Mouse (Mus musculus) myocyte (in vitro differentiated cells): ENCODE results near the gene Zfp410.

ENCODE experiments used
- CEBPB ChIP-seq: IDR thresholded peaks from 2 replicates; pipeline ENCODE4 v1.6.1; 2011; ENCODE audit warnings: mild to moderate bottlenecking, moderate library complexity; ENCODE audit not compliant: poor library complexity, insufficient read depth, severe bottlenecking
- E2F4 ChIP-seq: IDR thresholded peaks from one replicate; pipeline ENCODE4 v1.6.1; 2011; ENCODE audit warnings: mild to moderate bottlenecking, control low read depth, moderate library complexity; ENCODE audit not compliant: insufficient read depth
- MAX ChIP-seq: IDR thresholded peaks from one replicate; pipeline ENCODE4 v1.6.1; 2011; ENCODE audit warnings: low read depth, mild to moderate bottlenecking, control low read depth
- MYOD1 ChIP-seq, 3 experiments: IDR thresholded peaks; one replicate each; pipeline ENCODE4 v1.6.1; 2011; ENCODE audit warnings: control low read depth in 2 of 3, low read depth in 2 of 3, mild to moderate bottlenecking in 2 of 3, moderate library complexity in 1 of 3; ENCODE audit not compliant: insufficient read length in 2 of 3, control insufficient read depth in 1 of 3
- MYOG ChIP-seq, 3 experiments: IDR thresholded peaks; one replicate each; pipeline ENCODE4 v1.6.1; 2011; ENCODE audit warnings: control low read depth in 2 of 3, low read depth in 2 of 3, mild to moderate bottlenecking in 2 of 3; ENCODE audit not compliant: insufficient read length in 2 of 3, control insufficient read depth in 1 of 3, insufficient read depth in 1 of 3
- POLR2A ChIP-seq: IDR thresholded peaks from one replicate; pipeline ENCODE4 v1.6.1; 2011; ENCODE audit warnings: low read depth, mild to moderate bottlenecking, control low read depth, moderate library complexity; ENCODE audit not compliant: insufficient read length
- POLR2AphosphoS2 ChIP-seq: IDR thresholded peaks from one replicate; pipeline ENCODE4 v1.6.1; 2011; ENCODE audit warnings: low read depth, control low read depth; ENCODE audit not compliant: insufficient read length
- REST ChIP-seq: IDR thresholded peaks from one replicate; pipeline ENCODE4 v1.6.1; 2011; ENCODE audit warnings: mild to moderate bottlenecking, control low read depth, moderate library complexity; ENCODE audit not compliant: insufficient read depth, insufficient read length
- TCF12 ChIP-seq: IDR thresholded peaks from one replicate; pipeline ENCODE4 v1.6.1; 2011; ENCODE audit warnings: mild to moderate bottlenecking, control low read depth; ENCODE audit not compliant: poor library complexity, insufficient read depth, severe bottlenecking
- TCF3 ChIP-seq: IDR thresholded peaks from one replicate; pipeline ENCODE4 v1.6.1; 2011; ENCODE audit warnings: low read depth, control low read depth; ENCODE audit not compliant: insufficient read length
- USF1 ChIP-seq: IDR thresholded peaks from one replicate; pipeline ENCODE4 v1.6.1; 2011; ENCODE audit warnings: low read depth, mild to moderate bottlenecking, control low read depth, moderate library complexity

GRCm38 (mm10) chr12:84311306-84311705, 5.3 kb upstream of the Zfp410 start:
- TF ChIP-seq MAX (no peak), MYOG (IDR thresholded peaks at IDR 0.05; ENCODE audit: control insufficient read depth in 1 of 3, insufficient read depth in 1 of 3, insufficient read length in 2 of 3, low read depth in 2 of 3) (no peak), REST (no peak), E2F4 (no peak), POLR2A (no peak), POLR2AphosphoS2 (no peak), MYOD1 (IDR thresholded peaks at IDR 0.05; ENCODE audit: control insufficient read depth in 1 of 3, insufficient read length in 2 of 3, low read depth in 2 of 3) (no peak), TCF12 (no peak), USF1 (no peak), TCF3 (no peak), CEBPB (no peak)
